Mouse (Mus musculus): ENCODE data around the gene Nlrp9b.
"Not testable (repeated sequence)": the region's sequence is repeated elsewhere in the genome, so short reads cannot be mapped to it uniquely, and the experiment has no call there.

The Nlrp9b gene

GRCm38 (mm10) chr7:20122479-20122878 lies 131.2 kb downstream of the Nlrp9b start, which contains the start of gene Gm16442:
Gm16442 (minus strand) TSS chr7:20122579.
- not testable (repeated sequence) for DNase-seq (ENCODE audit: low spot score in 2 of 2)

Data from frontal cortex, postnatal 10 days (tissue).